Mouse (Mus musculus): ENCODE data around the gene Nos1ap. TPM values are rescaled to one million over a fixed set of nuclear protein-coding genes. Genes with fewer than 3 reads are reported as not detected.

The Nos1ap gene
- polyA plus RNA-seq, 1 experiment from 2014 or later = 6.3 TPM

DNA sequence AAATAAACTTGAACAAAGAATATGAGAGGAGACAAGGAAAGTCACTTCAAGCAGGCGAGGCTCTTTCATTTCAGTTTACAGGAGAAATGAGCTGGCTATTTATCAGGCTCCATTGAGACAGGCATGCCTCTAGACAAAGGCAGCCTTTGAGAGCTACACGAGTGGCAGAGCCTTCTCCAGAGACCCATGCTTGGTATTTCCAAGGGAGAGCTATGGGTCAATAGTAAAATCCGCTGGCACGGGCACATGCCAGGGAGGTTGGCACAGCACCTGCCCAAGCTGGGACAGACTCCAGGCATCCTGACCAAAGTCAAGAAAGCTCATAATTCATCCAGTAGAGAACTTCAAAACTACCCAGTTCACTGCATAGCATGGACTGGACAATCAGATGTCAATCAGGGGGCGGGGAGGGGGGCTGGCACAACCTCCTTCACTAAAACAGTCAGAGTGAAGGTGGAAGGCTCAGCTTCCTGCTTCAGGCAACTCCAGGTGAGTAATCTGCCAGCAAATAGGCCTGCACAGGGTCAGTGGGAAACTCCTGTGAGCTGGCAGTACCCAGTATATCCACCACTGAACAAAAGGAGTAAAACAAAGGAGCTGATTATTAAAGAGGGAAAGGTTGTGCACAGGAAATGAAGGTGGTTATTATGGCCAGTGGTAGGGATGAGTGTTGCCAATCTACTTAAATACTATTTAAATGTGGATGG, 129.6 kb downstream of the Nos1ap start:
- Histone ChIP-seq H3K36me3 (ENCODE audit: control insufficient read depth, insufficient read depth) (no peaks in the 10 kb centered on the region), H3K4me1 (ENCODE audit: control insufficient read depth, low read depth, low read length) (no peaks in the 10 kb centered on the region), H3K27ac (ENCODE audit: low read length) (no peak overlapping the region), H3K9me3 (replicated peaks; ENCODE audit: control insufficient read depth, low read length) (no peaks in the 10 kb centered on the region; the same call in 1 of the 2 replicates), H3K4me3 (ENCODE audit: low read depth, low read length) (no peak overlapping the region), H3K27me3 (ENCODE audit: control insufficient read depth, insufficient read depth, low read depth, low read length) (no peaks in the 10 kb centered on the region), H3K9ac (ENCODE audit: low read depth, low read length) (no peak overlapping the region), H3K4me2 (ENCODE audit: low read depth, low read length) (no peak overlapping the region)
- ATAC-seq (ENCODE audit: low read depth) = no peak
- WGBS (ENCODE audit: insufficient replicate concordance) = 61% methylated on average over 5 of the region's 5 CpGs

DNA sequence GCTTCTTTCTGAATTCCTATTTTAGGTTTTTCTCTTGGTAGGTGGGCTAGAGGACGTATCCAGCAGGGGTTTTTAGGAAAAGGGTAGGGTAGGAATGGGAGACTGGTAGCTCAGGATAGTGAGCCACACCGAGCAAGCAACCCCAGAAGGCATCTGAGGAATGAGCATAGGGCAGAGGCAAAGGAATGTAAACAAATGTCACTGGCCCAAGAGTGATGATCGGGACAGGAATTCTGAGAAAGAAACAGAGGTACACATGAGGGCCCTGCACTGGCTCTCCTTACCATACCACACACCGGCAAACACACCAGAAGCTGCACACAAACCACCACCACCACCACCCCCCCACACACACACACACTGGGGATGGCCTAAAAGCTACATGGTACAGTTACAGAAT, 132.0 kb downstream of the Nos1ap start:
- no peak overlapping the region for H3K4me2 ChIP-seq (ENCODE audit: low read depth, low read length)
- H3K9me3 ChIP-seq (replicated peaks; ENCODE audit: control insufficient read depth, low read length) = no peaks in the 10 kb centered on the region; the same call in 1 of the 2 replicates
- WGBS (ENCODE audit: insufficient replicate concordance) = 51% methylated on average over 4 of the region's 4 CpGs
- H3K27ac ChIP-seq (ENCODE audit: low read length) = no peak overlapping the region
- H3K27me3 ChIP-seq (ENCODE audit: control insufficient read depth, insufficient read depth, low read depth, low read length) = no peaks in the 10 kb centered on the region
- H3K36me3 ChIP-seq (ENCODE audit: control insufficient read depth, insufficient read depth) = no peaks in the 10 kb centered on the region
- ATAC-seq (ENCODE audit: low read depth) = no peak
- no peak overlapping the region for H3K4me3 ChIP-seq (ENCODE audit: low read depth, low read length)
- no peak overlapping the region for H3K9ac ChIP-seq (ENCODE audit: low read depth, low read length)
- H3K4me1 ChIP-seq (ENCODE audit: control insufficient read depth, low read depth, low read length) = no peaks in the 10 kb centered on the region

DNA sequence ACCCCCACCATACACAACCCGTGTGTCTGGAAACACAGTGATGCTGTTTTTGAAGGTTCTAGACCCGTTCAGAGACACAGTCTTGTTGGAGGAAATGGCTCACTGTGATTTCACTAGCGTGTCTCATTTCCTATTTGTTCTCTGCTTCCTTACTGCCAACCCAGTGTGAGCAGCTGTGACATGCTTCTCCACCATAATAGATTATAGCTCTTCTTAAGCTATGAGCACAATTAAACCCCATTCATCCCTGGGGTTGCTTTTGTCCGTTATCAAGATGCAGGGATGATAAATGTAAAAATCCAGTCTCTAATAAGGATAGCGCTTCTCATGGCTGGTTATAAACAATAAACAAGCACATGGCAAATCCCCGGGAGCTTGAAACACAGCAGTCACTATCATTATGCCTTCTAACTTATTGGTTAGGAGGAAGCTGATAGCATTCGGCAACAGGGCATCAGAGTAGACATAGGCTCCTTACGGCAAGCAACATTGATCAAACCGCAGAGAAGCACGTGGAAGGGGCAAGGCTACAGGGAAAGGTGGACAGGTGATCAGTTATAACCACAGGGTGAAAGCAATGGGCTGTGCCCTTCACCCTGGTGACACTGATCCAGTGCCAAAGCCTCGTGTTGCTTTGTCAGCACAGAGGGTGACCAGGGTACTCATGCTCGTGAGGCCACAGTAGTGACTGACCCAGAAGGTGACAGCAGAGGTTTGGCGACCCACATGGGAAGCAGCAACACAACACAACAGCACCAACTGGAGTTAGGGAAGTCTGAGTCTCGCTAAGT, 133.6 kb downstream of the Nos1ap start:
- Histone ChIP-seq H3K4me2 (ENCODE audit: low read depth, low read length) (no peak overlapping the region), H3K9me3 (replicated peaks; ENCODE audit: control insufficient read depth, low read length) (no peaks in the 10 kb centered on the region; the same call in 1 of the 2 replicates), H3K27me3 (ENCODE audit: control insufficient read depth, insufficient read depth, low read depth, low read length) (no peaks in the 10 kb centered on the region), H3K4me1 (ENCODE audit: control insufficient read depth, low read depth, low read length) (no peaks in the 10 kb centered on the region), H3K4me3 (ENCODE audit: low read depth, low read length) (no peak overlapping the region), H3K9ac (ENCODE audit: low read depth, low read length) (no peak overlapping the region), H3K27ac (ENCODE audit: low read length) (no peak overlapping the region), H3K36me3 (ENCODE audit: control insufficient read depth, insufficient read depth) (no peaks in the 10 kb centered on the region)
- no peak; the same call in 1 of the 2 replicates for ATAC-seq (ENCODE audit: low read depth)
- 66% methylated on average over 14 of the region's 14 CpGs for WGBS (ENCODE audit: insufficient replicate concordance)

DNA sequence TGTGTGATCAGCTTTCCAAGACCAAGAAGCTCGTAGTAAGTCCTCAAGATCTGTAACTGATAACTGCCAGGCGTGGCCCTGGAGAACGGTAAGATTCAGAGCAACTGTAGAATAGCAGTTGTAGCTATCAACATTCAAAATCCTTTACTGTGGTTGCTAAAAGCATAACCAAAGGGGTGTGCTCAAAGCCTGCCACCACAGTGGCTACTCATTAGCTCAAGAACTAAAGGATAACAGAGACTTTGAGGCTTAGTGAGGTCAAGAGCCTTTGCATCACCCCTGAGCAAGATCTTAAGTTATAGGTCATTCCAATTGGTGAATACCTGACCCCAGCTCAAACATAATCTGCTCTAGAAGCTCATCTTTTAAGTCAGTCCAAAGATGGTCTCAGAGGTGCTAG, 134.3 kb downstream of the Nos1ap start:
- Histone ChIP-seq H3K27me3 (ENCODE audit: control insufficient read depth, insufficient read depth, low read depth, low read length) (no peaks in the 10 kb centered on the region), H3K4me1 (ENCODE audit: control insufficient read depth, low read depth, low read length) (no peaks in the 10 kb centered on the region), H3K27ac (ENCODE audit: low read length) (no peak overlapping the region), H3K9ac (ENCODE audit: low read depth, low read length) (no peak overlapping the region), H3K4me2 (ENCODE audit: low read depth, low read length) (no peak overlapping the region), H3K4me3 (ENCODE audit: low read depth, low read length) (no peak overlapping the region), H3K36me3 (ENCODE audit: control insufficient read depth, insufficient read depth) (no peaks in the 10 kb centered on the region), H3K9me3 (replicated peaks; ENCODE audit: control insufficient read depth, low read length) (no peaks in the 10 kb centered on the region; the same call in 1 of the 2 replicates)
- no peak for ATAC-seq (ENCODE audit: low read depth)
- WGBS (ENCODE audit: insufficient replicate concordance) = 58% methylated on average over 3 of the region's 3 CpGs

DNA sequence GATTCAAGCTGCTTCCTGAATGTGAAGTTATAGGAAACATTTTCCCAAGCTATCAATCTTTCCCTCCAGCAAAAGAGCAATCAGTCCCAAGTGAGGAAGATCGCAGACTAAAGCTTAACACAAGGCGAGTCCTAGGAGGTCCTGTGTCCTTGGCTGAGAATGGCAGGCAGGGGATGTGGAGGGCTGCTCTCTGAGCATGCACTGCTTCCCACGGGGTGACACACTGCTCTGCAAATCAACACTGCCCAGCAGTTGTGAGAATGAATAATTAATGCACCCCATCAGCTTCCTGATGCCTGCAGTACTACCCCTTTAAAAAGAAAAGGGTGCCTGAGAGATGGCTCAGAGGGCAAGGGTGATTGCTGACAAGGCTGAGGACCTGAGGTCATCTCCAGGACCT, 136.2 kb downstream of the Nos1ap start:
- Histone ChIP-seq H3K4me1 (ENCODE audit: control insufficient read depth, low read depth, low read length) (no peaks in the 10 kb centered on the region), H3K9me3 (replicated peaks; ENCODE audit: control insufficient read depth, low read length) (no peaks in the 10 kb centered on the region; the same call in 1 of the 2 replicates), H3K4me2 (ENCODE audit: low read depth, low read length) (no peak overlapping the region), H3K36me3 (ENCODE audit: control insufficient read depth, insufficient read depth) (no peaks in the 10 kb centered on the region), H3K4me3 (ENCODE audit: low read depth, low read length) (no peak overlapping the region), H3K9ac (ENCODE audit: low read depth, low read length) (no peak overlapping the region), H3K27me3 (ENCODE audit: control insufficient read depth, insufficient read depth, low read depth, low read length) (no peaks in the 10 kb centered on the region), H3K27ac (ENCODE audit: low read length) (no peak overlapping the region)
- ATAC-seq (ENCODE audit: low read depth) = no peak
- 42% methylated on average over 3 of the region's 3 CpGs for WGBS (ENCODE audit: insufficient replicate concordance)

DNA sequence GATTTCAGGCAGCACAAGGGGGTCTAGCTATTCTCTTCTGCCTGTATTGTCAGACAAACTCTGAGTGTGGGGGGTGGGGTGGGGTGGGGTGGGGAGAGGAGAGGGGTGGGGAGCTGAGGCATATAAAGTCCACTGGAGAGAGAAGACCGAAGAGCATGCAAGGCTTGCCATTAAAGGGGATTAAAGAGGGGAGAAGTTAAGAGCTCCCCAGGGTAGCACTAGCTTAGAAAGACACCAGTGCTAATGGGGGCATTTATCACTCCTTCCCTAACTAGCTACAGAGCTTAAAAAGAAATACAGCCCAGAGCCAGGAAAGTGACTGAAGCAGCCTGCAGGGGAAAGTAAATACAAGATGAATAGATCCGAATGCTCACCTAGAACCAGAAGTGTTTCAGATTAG, 141.4 kb downstream of the Nos1ap start:
- no peaks in the 10 kb centered on the region for H3K36me3 ChIP-seq (ENCODE audit: control insufficient read depth, insufficient read depth)
- no peaks in the 10 kb centered on the region for H3K4me1 ChIP-seq (ENCODE audit: control insufficient read depth, low read depth, low read length)
- no peak overlapping the region for H3K4me3 ChIP-seq (ENCODE audit: low read depth, low read length)
- H3K4me2 ChIP-seq (ENCODE audit: low read depth, low read length) = no peak overlapping the region
- no peak overlapping the region for H3K27ac ChIP-seq (ENCODE audit: low read length)
- 27% methylated on average over 2 of the region's 2 CpGs for WGBS (ENCODE audit: insufficient replicate concordance)
- ATAC-seq (ENCODE audit: low read depth) = no peak
- H3K9ac ChIP-seq (ENCODE audit: low read depth, low read length) = no peak overlapping the region
- no peaks in the 10 kb centered on the region for H3K27me3 ChIP-seq (ENCODE audit: control insufficient read depth, insufficient read depth, low read depth, low read length)
- H3K9me3 ChIP-seq (replicated peaks; ENCODE audit: control insufficient read depth, low read length) = no peaks in the 10 kb centered on the region

DNA sequence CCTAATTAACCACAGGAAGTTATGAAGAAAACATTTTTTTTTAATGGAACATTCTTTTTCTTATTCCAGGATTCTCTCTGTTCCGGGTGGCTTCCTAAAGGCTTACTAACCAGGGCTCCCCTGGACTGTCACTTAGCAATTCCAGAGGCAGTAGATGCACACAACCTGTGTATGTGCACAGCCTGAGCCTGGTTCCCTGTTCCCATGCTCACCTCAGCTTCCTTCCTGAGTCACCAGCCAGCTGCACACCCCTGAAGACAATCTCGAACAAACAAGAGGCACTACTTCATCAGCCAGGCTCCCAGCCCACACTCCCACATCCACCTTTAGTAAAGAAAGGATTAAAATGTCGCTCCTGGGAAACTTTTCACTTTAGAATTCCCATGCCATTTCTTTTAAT, 144.2 kb downstream of the Nos1ap start:
- Histone ChIP-seq H3K36me3 (ENCODE audit: control insufficient read depth, insufficient read depth) (no peaks in the 10 kb centered on the region), H3K9me3 (replicated peaks; ENCODE audit: control insufficient read depth, low read length) (no peaks in the 10 kb centered on the region), H3K9ac (ENCODE audit: low read depth, low read length) (no peak overlapping the region), H3K27me3 (ENCODE audit: control insufficient read depth, insufficient read depth, low read depth, low read length) (no peaks in the 10 kb centered on the region), H3K27ac (ENCODE audit: low read length) (no peak overlapping the region), H3K4me1 (ENCODE audit: control insufficient read depth, low read depth, low read length) (no peaks in the 10 kb centered on the region), H3K4me2 (ENCODE audit: low read depth, low read length) (no peak overlapping the region), H3K4me3 (ENCODE audit: low read depth, low read length) (no peak overlapping the region)
- no peak for ATAC-seq (ENCODE audit: low read depth)
- 32% methylated on average over 3 of the region's 3 CpGs for WGBS (ENCODE audit: insufficient replicate concordance)

DNA sequence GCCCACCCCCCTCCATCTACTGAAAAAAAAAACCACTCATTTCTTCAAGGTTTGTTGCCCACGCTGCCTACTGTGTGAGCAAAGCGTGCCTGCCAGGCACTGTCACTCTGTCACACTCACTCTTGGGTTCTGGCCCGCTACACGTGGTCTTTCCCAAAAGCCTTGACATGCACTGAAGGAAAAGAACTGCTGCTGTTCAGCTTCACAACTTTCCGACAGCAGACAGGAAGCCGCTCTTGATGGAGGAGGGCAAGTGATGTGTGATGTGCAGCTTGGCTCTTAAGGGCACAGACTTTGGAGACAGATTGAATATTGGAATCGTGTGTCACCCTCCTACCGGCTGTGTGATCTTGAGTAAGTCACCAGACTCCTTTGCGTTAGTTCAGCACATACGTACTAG, 149.3 kb downstream of the Nos1ap start:
- Histone ChIP-seq H3K4me2 (ENCODE audit: low read depth, low read length) (no peak overlapping the region), H3K27ac (ENCODE audit: low read length) (no peak overlapping the region), H3K9ac (ENCODE audit: low read depth, low read length) (no peak overlapping the region), H3K9me3 (replicated peaks; ENCODE audit: control insufficient read depth, low read length) (no peaks in the 10 kb centered on the region), H3K27me3 (ENCODE audit: control insufficient read depth, insufficient read depth, low read depth, low read length) (no peaks in the 10 kb centered on the region), H3K4me3 (ENCODE audit: low read depth, low read length) (no peak overlapping the region), H3K36me3 (ENCODE audit: control insufficient read depth, insufficient read depth) (no peaks in the 10 kb centered on the region), H3K4me1 (ENCODE audit: control insufficient read depth, low read depth, low read length) (no peaks in the 10 kb centered on the region)
- no peak for ATAC-seq (ENCODE audit: low read depth)
- WGBS (ENCODE audit: insufficient replicate concordance) = 70% methylated on average over 10 of the region's 10 CpGs

DNA sequence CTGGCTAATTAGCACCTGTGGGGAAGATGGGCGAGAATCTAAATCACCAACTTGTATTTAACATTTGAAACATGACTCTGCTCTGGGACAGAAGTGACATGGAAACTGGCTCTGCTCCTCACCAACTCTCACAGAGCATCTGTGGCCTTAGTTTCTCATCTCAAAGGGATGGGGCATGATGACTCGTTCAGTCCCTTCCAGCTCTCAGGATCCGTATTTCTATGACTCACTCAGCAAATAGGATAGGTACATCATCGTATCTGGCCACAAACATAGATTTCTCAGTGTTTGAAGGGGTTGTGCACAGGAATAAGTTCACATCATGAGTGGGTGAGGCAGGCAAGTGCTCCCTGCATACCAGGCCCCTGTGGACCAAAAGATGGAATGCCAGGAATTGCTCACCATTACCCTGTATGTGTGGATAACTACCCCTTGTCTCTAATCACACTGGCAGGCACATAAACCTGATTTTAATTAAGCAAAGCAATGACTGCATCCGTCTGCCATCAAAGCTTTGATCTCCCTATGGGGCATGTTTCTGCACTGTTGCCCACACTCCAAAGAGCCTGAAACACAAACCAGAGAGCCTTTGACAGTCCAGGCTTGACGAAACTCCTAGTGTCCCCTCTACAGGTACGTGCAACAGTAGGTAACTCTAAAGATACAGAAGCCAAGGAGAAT, 151.1 kb downstream of the Nos1ap start:
- H3K36me3 ChIP-seq (ENCODE audit: control insufficient read depth, insufficient read depth) = no peaks in the 10 kb centered on the region
- no peaks in the 10 kb centered on the region for H3K4me1 ChIP-seq (ENCODE audit: control insufficient read depth, low read depth, low read length)
- H3K27me3 ChIP-seq (ENCODE audit: control insufficient read depth, insufficient read depth, low read depth, low read length) = no peaks in the 10 kb centered on the region
- WGBS (ENCODE audit: insufficient replicate concordance) = 62% methylated on average over 7 of the region's 7 CpGs
- H3K4me3 ChIP-seq (ENCODE audit: low read depth, low read length) = no peak overlapping the region
- H3K9ac ChIP-seq (ENCODE audit: low read depth, low read length) = no peak overlapping the region
- H3K9me3 ChIP-seq (replicated peaks; ENCODE audit: control insufficient read depth, low read length) = no peaks in the 10 kb centered on the region
- no peak for ATAC-seq (ENCODE audit: low read depth)
- H3K4me2 ChIP-seq (ENCODE audit: low read depth, low read length) = no peak overlapping the region
- no peak overlapping the region for H3K27ac ChIP-seq (ENCODE audit: low read length)

Measured in liver, embryonic 16.5 days (tissue).